Mouse (Mus musculus) heart, embryonic 12.5 days (tissue): ENCODE results near the gene Ank3. TPM values are rescaled to one million over a fixed set of nuclear protein-coding genes. Genes with fewer than 3 reads are reported as not detected.
A peak's percentile ranks its signal among the peaks of the same experiment; 100 is the strongest.

ENCODE experiments used
- ATAC-seq: fragments of 200-750 bp; cut with Nextera tagmentation; 2 replicates; pipeline ENCODE4 v1.8.0; 2017; ENCODE audit warnings: moderate TSS enrichment, moderate library complexity; ENCODE audit not compliant: insufficient number of reproducible peaks, low FRiP score
- H3K27ac ChIP-seq: fragments of 300-500 bp; sonication (generic); 2 replicates; pipeline ENCODE4 v1.5.1; 2016; ENCODE audit warnings: mild to moderate bottlenecking, moderate library complexity; ENCODE audit not compliant: poor library complexity, severe bottlenecking
- H3K27me3 ChIP-seq: fragments of 300-500 bp; sonication (generic); replicated peaks from 2 replicates; pipeline ENCODE4 v1.6.1; 2016; ENCODE audit warnings: mild to moderate bottlenecking, moderate library complexity
- H3K36me3 ChIP-seq: fragments of 300-500 bp; sonication (generic); 2 replicates; pipeline ENCODE4 v1.6.1; 2016; ENCODE audit warnings: mild to moderate bottlenecking, moderate library complexity
- H3K4me1 ChIP-seq: fragments of 300-500 bp; sonication (generic); replicated peaks from 2 replicates; pipeline ENCODE4 v1.6.1; 2016; ENCODE audit warnings: mild to moderate bottlenecking
- H3K4me2 ChIP-seq: fragments of 300-500 bp; sonication (generic); 2 replicates; pipeline ENCODE4 v1.6.1; 2016; ENCODE audit warnings: mild to moderate bottlenecking, moderate library complexity
- H3K4me3 ChIP-seq: fragments of 300-500 bp; sonication (generic); 2 replicates; pipeline ENCODE4 v1.5.1; 2016; ENCODE audit warnings: mild to moderate bottlenecking
- H3K9ac ChIP-seq: fragments of 300-500 bp; sonication (generic); 2 replicates; pipeline ENCODE4 v1.6.1; 2016; ENCODE audit warnings: mild to moderate bottlenecking, moderate library complexity
- H3K9me3 ChIP-seq: fragments of 300-500 bp; sonication (generic); replicated peaks from 2 replicates; pipeline ENCODE4 v1.6.1; 2016; ENCODE audit warnings: mild to moderate bottlenecking, moderate library complexity
- WGBS: fragments of 180-500 bp; shearing (Covaris S2); methylation state at CpG from one replicate; pipeline ENCODE4 v1.1.7; 2016; 5-methylcytosine and 5-hydroxymethylcytosine counted together
- polyA plus RNA-seq: library from polyadenylated mRNA; unstranded; fragments of >200 nt; fragmentation: Nextera tagmentation; extraction: Ambion mirVana; gene quantifications from 2 replicates; pipeline ENCODE4 v1.2.1, GENCODE M21; 2016

Ank3 gene
- polyA plus RNA-seq, 1 experiment from 2014 or later, result 61.9 TPM

DNA sequence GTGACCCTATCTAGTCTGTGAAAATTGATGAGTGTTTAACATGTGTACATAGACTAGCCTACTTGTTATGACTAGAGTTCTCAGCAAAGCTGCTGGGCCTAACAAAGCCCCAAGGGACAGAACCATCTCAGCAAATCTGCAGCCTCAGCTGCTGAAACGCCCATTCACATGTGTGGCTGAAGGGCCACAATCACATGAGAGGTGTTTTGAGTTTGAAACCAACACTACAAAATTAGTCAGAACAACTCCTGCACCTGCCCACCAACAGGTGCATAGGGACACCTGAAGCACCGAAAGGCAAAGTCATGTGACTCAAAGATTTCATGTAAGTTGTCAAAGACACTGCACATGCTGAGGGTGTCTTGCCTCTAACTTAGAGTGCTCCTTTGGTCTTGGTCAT lies 656.7 kb downstream of the Ank3 start:
- Histone ChIP-seq H3K36me3 (no peaks in the 10 kb centered on the region), H3K4me3 (no peak overlapping the region), H3K9me3 (0 out of 2 replicates have a peak, but pooled peaks cover 4% of the 10 kb centered on the region), H3K9ac (no peak overlapping the region), H3K27me3 (no peaks in the 10 kb centered on the region), H3K4me1 (peaks cover 15% of the 10 kb centered on the region), H3K27ac (no peak overlapping the region), H3K4me2 (no peak overlapping the region)
- ATAC-seq, result no peak
- 81% methylated on average over 2 of the region's 2 CpGs for WGBS

- Histone ChIP-seq H3K4me3 (no peak overlapping the region), H3K9ac (no peak overlapping the region), H3K4me2 (no peak overlapping the region), H3K9me3 (0 out of 2 replicates have a peak, but pooled peaks cover 7% of the 10 kb centered on the region), H3K4me1 (peaks cover 19% of the 10 kb centered on the region), H3K36me3 (no peaks in the 10 kb centered on the region), H3K27ac (peak overlapping the region; percentile 84), H3K27me3 (no peaks in the 10 kb centered on the region)
- WGBS, result 34% methylated on average over 3 of the region's 3 CpGs
- peak; percentile 73; the same call in 1 of the 2 replicates for ATAC-seq
Measured at GRCm38 (mm10) chr10:70057064-70057463, 658.5 kb downstream of the Ank3 start.

- no peak overlapping the region for H3K27ac ChIP-seq
Measured at GRCm38 (mm10) chr10:70060021-70060688, 661.6 kb downstream of the Ank3 start.

GRCm38 (mm10) chr10:70060689-70061081 lies 662.1 kb downstream of the Ank3 start:
- H3K4me2 ChIP-seq, result peak overlapping the region; percentile 27; the same call in 1 of the 2 replicates
- whole genome bisulfite sequencing, result 28% methylated on average over 10 of the region's 10 CpGs
- H3K4me3 ChIP-seq, result no peak overlapping the region
- H3K27me3 ChIP-seq, result no peaks in the 10 kb centered on the region
- H3K4me1 ChIP-seq, result peaks cover 19% of the 10 kb centered on the region
- no peaks in the 10 kb centered on the region for H3K36me3 ChIP-seq
- peaks cover 9% of the 10 kb centered on the region; the same call in 1 of the 2 replicates for H3K9me3 ChIP-seq
- no peak overlapping the region for H3K27ac ChIP-seq
- no peak for ATAC-seq
- no peak overlapping the region for H3K9ac ChIP-seq

More at GRCm38 (mm10) chr10:70060021-70060688, 661.6 kb downstream of the Ank3 start:
- Histone ChIP-seq H3K27me3 (no peaks in the 10 kb centered on the region), H3K9ac (no peak overlapping the region), H3K4me1 (peaks cover 19% of the 10 kb centered on the region), H3K4me3 (no peak overlapping the region), H3K4me2 (no peak overlapping the region), H3K9me3 (peaks cover 9% of the 10 kb centered on the region; the same call in 1 of the 2 replicates), H3K36me3 (no peaks in the 10 kb centered on the region)
- 74% methylated on average over 19 of the region's 19 CpGs for WGBS
- ATAC-seq, result no peak

DNA sequence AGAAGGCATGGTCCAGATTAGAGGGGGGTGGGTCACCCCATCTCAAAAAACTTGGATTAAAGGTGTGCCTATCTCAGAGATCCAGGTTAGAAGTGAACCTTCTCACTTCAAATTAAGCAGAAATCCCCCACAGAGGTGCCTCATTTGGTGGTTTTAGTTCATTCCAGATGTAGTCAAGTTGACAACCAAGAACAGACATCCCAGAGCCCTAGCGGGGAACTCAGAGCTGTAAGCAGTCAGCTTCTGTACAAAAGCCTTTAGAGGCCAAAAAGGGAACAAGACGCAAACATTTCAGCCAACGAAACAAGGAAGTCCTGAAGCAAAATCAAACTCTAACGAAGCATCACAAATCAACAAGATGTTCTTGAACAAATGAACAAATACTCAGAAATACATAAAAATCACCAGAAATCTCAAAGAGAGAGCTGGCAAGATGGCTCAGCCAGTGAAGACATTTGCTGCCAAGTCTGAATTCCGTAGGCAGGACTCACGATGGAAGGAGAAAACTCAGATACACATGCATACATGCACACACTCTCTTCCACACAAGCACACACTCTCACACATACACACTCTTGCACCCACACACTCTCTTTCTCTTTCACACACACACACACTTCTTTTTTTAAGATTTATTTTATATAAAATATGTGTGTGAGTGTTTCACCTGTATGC lies 665.4 kb downstream of the Ank3 start:
- no peak overlapping the region for H3K4me2 ChIP-seq
- H3K9me3 ChIP-seq, result peaks cover 11% of the 10 kb centered on the region; the same call in 1 of the 2 replicates
- no peaks in the 10 kb centered on the region for H3K36me3 ChIP-seq
- WGBS, result 88% methylated on average over 6 of the region's 6 CpGs
- no peak for ATAC-seq
- H3K27ac ChIP-seq, result no peak overlapping the region
- H3K9ac ChIP-seq, result no peak overlapping the region
- H3K4me1 ChIP-seq, result 0 out of 2 replicates have a peak, but pooled peaks cover 4% of the 10 kb centered on the region
- H3K27me3 ChIP-seq, result no peaks in the 10 kb centered on the region
- no peak overlapping the region for H3K4me3 ChIP-seq

DNA sequence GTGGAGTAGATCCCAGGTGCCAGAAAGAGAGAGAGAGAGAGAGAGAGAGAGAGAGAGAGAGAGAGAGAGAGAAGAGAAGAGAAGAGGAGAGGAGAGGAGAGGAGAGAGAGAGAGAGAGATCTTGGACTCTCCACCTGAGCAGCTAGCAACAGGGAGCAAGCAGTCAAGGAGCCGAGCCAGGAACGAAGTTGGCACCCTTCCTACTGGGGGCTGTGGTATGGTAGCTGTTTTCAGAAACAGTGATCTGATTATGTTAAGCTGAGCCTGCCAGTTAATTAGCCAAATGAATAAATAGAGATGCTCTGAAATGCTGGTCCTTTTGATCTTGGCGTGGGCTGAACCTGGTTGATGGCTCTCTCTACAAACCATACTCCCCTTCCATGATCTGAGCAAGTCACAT lies 666.6 kb downstream of the Ank3 start:
- Histone ChIP-seq H3K4me2 (no peak overlapping the region), H3K9ac (no peak overlapping the region), H3K4me3 (no peak overlapping the region), H3K4me1 (0 out of 2 replicates have a peak, but pooled peaks cover 4% of the 10 kb centered on the region), H3K27me3 (no peaks in the 10 kb centered on the region), H3K36me3 (no peaks in the 10 kb centered on the region), H3K27ac (no peak overlapping the region), H3K9me3 (peaks cover 12% of the 10 kb centered on the region; the same call in 1 of the 2 replicates)
- WGBS, result 76% methylated on average over 3 of the region's 3 CpGs
- no peak for ATAC-seq

DNA sequence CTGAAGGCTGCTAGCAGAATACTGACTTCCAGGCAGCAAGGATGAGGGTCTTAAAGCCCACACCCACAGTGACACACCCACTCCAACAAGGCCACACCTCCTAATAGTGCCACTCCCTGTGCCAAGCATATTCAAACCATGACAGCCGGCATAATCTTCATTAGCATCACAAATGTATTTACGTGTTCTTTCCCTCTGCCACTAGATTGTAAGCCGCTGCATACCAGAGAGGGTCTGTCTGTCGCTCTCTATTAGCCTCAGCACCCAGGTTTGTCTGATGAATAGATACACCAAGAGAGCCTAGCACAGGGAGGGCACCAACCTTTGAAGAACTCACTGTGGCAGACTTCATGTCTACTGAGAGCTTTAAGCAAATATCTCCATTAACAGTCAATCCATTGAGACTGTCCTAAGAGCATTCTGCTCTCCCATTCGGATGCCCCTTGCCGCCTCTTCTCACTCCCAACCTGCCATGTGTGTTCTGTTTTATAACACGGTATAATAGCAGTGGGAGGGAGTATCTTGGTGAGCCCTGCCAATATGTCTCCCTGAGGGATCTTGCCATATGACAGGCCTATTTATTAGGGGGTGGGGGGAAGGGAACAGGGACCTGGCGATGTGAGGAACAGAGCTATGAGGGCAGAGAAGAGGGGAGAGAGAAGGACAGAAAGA lies 668.1 kb downstream of the Ank3 start:
- Histone ChIP-seq H3K4me1 (no peaks in the 10 kb centered on the region), H3K9me3 (peaks cover 20% of the 10 kb centered on the region), H3K4me3 (no peak overlapping the region)

DNA sequence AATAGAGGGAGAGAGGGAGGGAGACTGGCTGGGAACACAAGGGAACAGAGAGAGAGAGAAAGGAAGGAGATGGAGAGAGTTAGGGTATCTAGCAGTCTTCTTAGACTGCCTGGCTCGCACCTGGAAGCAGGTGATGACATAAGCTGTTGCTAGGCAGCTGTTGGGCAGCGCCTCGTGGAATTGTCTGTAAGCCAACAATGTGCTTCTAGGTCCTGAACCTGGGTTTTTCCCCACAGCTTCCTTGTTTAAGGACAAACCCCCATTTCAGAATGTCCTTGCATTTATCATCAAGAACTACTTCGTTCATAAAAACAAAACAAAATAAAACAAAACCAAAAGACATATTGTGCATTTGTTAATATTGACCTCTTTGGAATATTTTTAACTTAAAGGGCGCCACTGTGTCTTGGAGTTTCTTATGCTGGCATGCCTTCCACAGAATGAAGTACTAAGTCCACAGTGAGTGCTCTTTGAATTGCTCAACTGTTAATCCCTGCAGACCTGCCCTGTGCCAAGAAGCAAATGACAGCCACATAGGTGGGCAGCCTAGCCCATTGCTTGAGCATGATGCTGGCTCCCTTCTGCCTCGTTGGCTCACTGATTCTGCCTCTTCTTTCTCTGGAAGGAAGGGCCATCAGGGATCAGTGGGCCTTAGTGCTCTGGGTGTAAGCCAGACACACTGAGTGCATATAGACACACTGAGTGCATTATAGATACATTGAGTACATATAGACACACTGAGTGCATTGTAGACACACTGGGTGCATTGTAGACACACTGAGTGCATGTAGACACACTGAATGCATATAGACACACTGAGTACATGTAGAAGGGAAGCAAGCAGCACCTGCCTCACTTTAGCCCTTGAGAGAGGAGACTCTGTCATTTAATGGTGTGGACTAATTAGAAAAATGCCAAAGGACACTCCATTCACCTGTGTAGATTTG lies 668.9 kb downstream of the Ank3 start:
- WGBS, result 62% methylated on average over 6 of the region's 6 CpGs
- ATAC-seq, result no peak
- H3K4me3 ChIP-seq, result no peak overlapping the region
- H3K36me3 ChIP-seq, result no peaks in the 10 kb centered on the region
- no peaks in the 10 kb centered on the region for H3K27me3 ChIP-seq
- H3K9ac ChIP-seq, result no peak overlapping the region
- no peak overlapping the region for H3K4me2 ChIP-seq
- no peak overlapping the region for H3K27ac ChIP-seq
- peaks cover 15% of the 10 kb centered on the region for H3K9me3 ChIP-seq
- H3K4me1 ChIP-seq, result no peaks in the 10 kb centered on the region

More for the DNA sequence above, 668.1 kb downstream of the Ank3 start:
- Histone ChIP-seq H3K4me2 (no peak overlapping the region), H3K9ac (no peak overlapping the region), H3K36me3 (no peaks in the 10 kb centered on the region), H3K27ac (no peak overlapping the region), H3K27me3 (no peaks in the 10 kb centered on the region)
- WGBS, result 62% methylated on average over 8 of the region's 8 CpGs
- no peak for ATAC-seq

GRCm38 (mm10) chr10:70069321-70069720 lies 670.7 kb downstream of the Ank3 start:
- no peaks in the 10 kb centered on the region for H3K27me3 ChIP-seq
- no peak overlapping the region for H3K9ac ChIP-seq
- no peak overlapping the region for H3K27ac ChIP-seq
- no peak for ATAC-seq
- no peak overlapping the region for H3K4me2 ChIP-seq
- WGBS, result 42% methylated on average over 6 of the region's 6 CpGs
- H3K36me3 ChIP-seq, result no peaks in the 10 kb centered on the region
- no peaks in the 10 kb centered on the region for H3K4me1 ChIP-seq
- H3K9me3 ChIP-seq, result peaks cover 15% of the 10 kb centered on the region
- no peak overlapping the region for H3K4me3 ChIP-seq

DNA sequence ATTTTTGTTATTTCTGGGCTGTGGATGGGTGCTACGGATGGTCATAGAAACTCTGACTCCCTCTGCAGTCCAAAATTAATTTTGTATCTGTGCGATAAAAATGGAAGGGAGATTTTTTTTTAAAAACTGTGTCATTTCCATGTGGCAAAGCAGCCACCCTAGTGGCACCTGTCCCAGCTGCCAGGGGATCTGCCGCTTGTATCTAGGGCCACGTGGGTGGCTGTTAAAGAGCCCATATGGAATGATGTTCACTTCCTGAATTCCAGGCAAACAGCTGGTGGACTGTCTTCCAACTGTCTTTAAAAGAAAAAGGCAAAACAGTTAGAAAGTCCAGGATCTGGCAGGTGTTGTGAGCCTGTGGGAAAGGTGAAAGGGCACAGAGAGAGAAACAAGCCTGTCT lies 672.8 kb downstream of the Ank3 start:
- Histone ChIP-seq H3K4me1 (no peaks in the 10 kb centered on the region), H3K4me2 (no peak overlapping the region), H3K9me3 (peaks cover 8% of the 10 kb centered on the region; the same call in 1 of the 2 replicates), H3K27ac (no peak overlapping the region), H3K36me3 (no peaks in the 10 kb centered on the region), H3K4me3 (no peak overlapping the region), H3K9ac (no peak overlapping the region), H3K27me3 (no peaks in the 10 kb centered on the region)
- WGBS, result 82% methylated on average over 4 of the region's 4 CpGs
- ATAC-seq, result no peak
